Mouse (Mus musculus) brain, embryonic 18.5 days (tissue): ENCODE measurements at regions not wholly inside any gene's neighbourhood (a gene's known extent, or its start where the extent isn't known, plus 50 kb on each side); places are given as distances from the start of the nearest gene placed in this dataset.
"Not testable (repeated sequence)": the region's sequence is repeated elsewhere in the genome, so short reads cannot be mapped to it uniquely, and the experiment has no call there.

ENCODE experiments used
- DNase-seq: peaks from one replicate; pipeline ENCODE4 v3.0.0-alpha.2; 2012; ENCODE audit warnings: low read depth, low spot score

- DNase-seq: no peak
Measured at GRCm38 (mm10) chr13:7233399-7233798, 584.8 kb upstream of the Pfkp start.

- DNase-seq: peak; percentile 10
Measured at GRCm38 (mm10) chr13:7206626-7207211, 558.1 kb upstream of the Pfkp start.

GRCm38 (mm10) chr13:7195990-7196389 is 547.4 kb upstream of the Pfkp start:
- DNase-seq: no peak

- peak; percentile 6 for DNase-seq
Measured at GRCm38 (mm10) chr13:7182216-7182751, 533.7 kb upstream of the Pfkp start.

- no peak for DNase-seq
Measured at GRCm38 (mm10) chr13:7175561-7176160, 527.1 kb upstream of the Pfkp start.

GRCm38 (mm10) chr13:7170035-7170434 is 521.5 kb upstream of the Pfkp start:
- DNase-seq: not testable (repeated sequence)

- DNase-seq: no peak
Measured at GRCm38 (mm10) chr13:7146337-7146736, 497.8 kb upstream of the Pfkp start.

- no peak for DNase-seq
Measured at GRCm38 (mm10) chr13:7110572-7110971, 462.0 kb upstream of the Pfkp start.

GRCm38 (mm10) chr13:7103289-7103688 is 454.7 kb upstream of the Pfkp start:
- DNase-seq: no peak

- no peak for DNase-seq
Measured at GRCm38 (mm10) chr13:7093072-7093649, 444.6 kb upstream of the Pfkp start.

- no peak for DNase-seq
Measured at GRCm38 (mm10) chr13:7090916-7091315, 442.3 kb upstream of the Pfkp start.

- no peak for DNase-seq
Measured at GRCm38 (mm10) chr13:7066211-7066610, 417.6 kb upstream of the Pfkp start.

- DNase-seq: no peak
Measured at GRCm38 (mm10) chr13:7063717-7064116, 415.1 kb upstream of the Pfkp start.

GRCm38 (mm10) chr13:7057545-7057944 is 409.0 kb upstream of the Pfkp start:
- DNase-seq: no peak
